Mouse (Mus musculus): ENCODE measurements around the gene Kl.

Kl gene

GRCm38 (mm10) chr5:151028906-151029305, 76.5 kb downstream of the Kl start:
- in situ Hi-C loops (cut with MseI, MboI), result no loop called here

GRCm38 (mm10) chr5:151034715-151035512, 82.5 kb downstream of the Kl start:
- in situ Hi-C loops (cut with MseI, MboI), result no loop called here

GRCm38 (mm10) chr5:151037871-151038270, 85.5 kb downstream of the Kl start:
- in situ Hi-C loops (cut with MseI, MboI), result no loop called here

GRCm38 (mm10) chr5:151042911-151043310, 90.5 kb downstream of the Kl start:
- in situ Hi-C loops (cut with MseI, MboI), result no loop called here
